In the genomic region with DNA sequence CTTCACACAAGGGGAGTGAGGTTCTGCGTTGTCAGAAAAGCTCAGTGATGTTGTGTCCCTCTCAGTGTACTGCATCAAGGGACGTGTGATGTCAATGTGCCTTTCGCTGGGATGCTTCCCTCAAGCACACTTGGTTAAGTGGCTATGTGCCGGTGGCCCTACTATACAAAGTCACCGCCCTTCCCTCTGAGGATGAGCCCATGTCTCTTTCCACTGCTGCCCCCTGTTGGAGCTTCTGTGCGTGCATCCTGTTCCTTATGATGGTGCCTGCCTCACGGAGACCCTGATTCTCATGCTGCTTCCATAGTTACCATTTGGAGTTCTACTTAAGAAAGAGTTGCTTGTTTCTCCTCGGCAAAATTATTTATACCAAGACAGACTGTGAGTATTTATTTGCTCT, we compare ENCODE assay signal across 10 mouse cellular contexts.
DNase-seq lines count a peak whose midpoint lies in the region; ATAC-seq and TF ChIP-seq lines count a peak whose summit lies in the region.
"Had no signal": no experiment of that assay in that cellular context is flagged by ENCODE, and none has a peak within 500 bp of the region (broad histone marks: within the 10 kb centered on the region; RNA-seq: fewer than 3 reads in every experiment).

No protein-coding gene starts in this region.

- DNase-seq in heart, adult 11 months, result peak; percentile 83
- DNase-seq in heart, embryonic 10.5 days (ENCODE audit: low spot score), result no peak
- no peak for DNase-seq in spleen, adult 2 months (ENCODE audit: low read depth in 1 of 2, low spot score in 2 of 2)
- no peak for DNase-seq in spleen, postnatal 4 days (ENCODE audit: low spot score in 2 of 2)
- DNase-seq in ovary, postnatal 14 days (ENCODE audit: low spot score), result no peak
- DNase-seq: kidney, postnatal 4 days had no signal

- no peaks in the 10 kb centered on the region for H3K36me3 ChIP-seq in heart, embryonic 10.5 days
- no peaks in the 10 kb centered on the region for H3K36me3 ChIP-seq in spleen, adult 2 months (ENCODE audit: control insufficient read depth, insufficient read depth, low read length)
- H3K36me3 ChIP-seq: embryonic facial prominence, embryonic 15.5 days had no signal

- H3K4me1 ChIP-seq in heart, embryonic 10.5 days, result peaks cover 9% of the 10 kb centered on the region; the same call in 1 of the 2 replicates
- no peaks in the 10 kb centered on the region for H3K4me1 ChIP-seq in spleen, adult 2 months (ENCODE audit: control insufficient read depth, insufficient read depth, insufficient read length)

- TF ChIP-seq POLR2A in spleen, adult 2 months (IDR thresholded peaks at IDR 0.05; ENCODE audit: low read depth, low read length), result no peak

- 0 out of 2 replicates have a peak, but pooled peaks have one; percentile 8 for TF ChIP-seq CTCF in spleen, adult 2 months (IDR thresholded peaks at IDR 0.05; ENCODE audit: extremely low read depth, insufficient read depth, insufficient read length, insufficient replicate concordance)

- no peak overlapping the region for H3K4me3 ChIP-seq in heart, embryonic 10.5 days
- no peak overlapping the region for H3K4me3 ChIP-seq in spleen, adult 2 months (ENCODE audit: extremely low read depth, insufficient read depth, insufficient read length)
- H3K4me3 ChIP-seq: embryonic facial prominence, embryonic 15.5 days had no signal

- no peaks in the 10 kb centered on the region for H3K27me3 ChIP-seq in heart, embryonic 10.5 days (ENCODE audit: insufficient read depth, poor library complexity, severe bottlenecking)
- H3K27me3 ChIP-seq in spleen, adult 2 months (ENCODE audit: control insufficient read depth, insufficient read depth, low read length), result no peaks in the 10 kb centered on the region
- H3K27me3 ChIP-seq: embryonic facial prominence, embryonic 15.5 days had no signal

- 54% methylated on average over 8 of the region's 8 CpGs for WGBS in heart, embryonic 10.5 days
- WGBS in spleen, adult 2 months, result 86% methylated on average over 8 of the region's 8 CpGs

- ATAC-seq in granulocyte monocyte progenitor cell, adult 5-6 weeks (replicated peaks; ENCODE audit: poor library complexity, severe bottlenecking), result peak; percentile 53; the same call in 1 of the 2 replicates
- ATAC-seq in inflammation-experienced regulatory T-cells, adult 6 months, result no peak
- ATAC-seq: midbrain, embryonic 16.5 days had no signal

- no peak overlapping the region for H3K27ac ChIP-seq in heart, embryonic 10.5 days
- no peak overlapping the region for H3K27ac ChIP-seq in spleen, adult 2 months (ENCODE audit: insufficient read depth, low read length)
- H3K27ac ChIP-seq: embryonic facial prominence, embryonic 15.5 days had no signal

- peaks cover 4% of the 10 kb centered on the region; the same call in 1 of the 2 replicates for H3K9me3 ChIP-seq in heart, embryonic 10.5 days
- H3K9me3 ChIP-seq: embryonic facial prominence, embryonic 15.5 days had no signal
